Mouse (Mus musculus) brain, adult 2 months (tissue): ENCODE data around the gene Edem3.
"Not testable (repeated sequence)": the region's sequence is repeated elsewhere in the genome, so short reads cannot be mapped to it uniquely, and the experiment has no call there.

ENCODE experiments used
- DNase-seq: peaks from one replicate; pipeline ENCODE4 v3.0.0; 2011; ENCODE audit warnings: low read depth, low spot score

Gene Edem3

DNA sequence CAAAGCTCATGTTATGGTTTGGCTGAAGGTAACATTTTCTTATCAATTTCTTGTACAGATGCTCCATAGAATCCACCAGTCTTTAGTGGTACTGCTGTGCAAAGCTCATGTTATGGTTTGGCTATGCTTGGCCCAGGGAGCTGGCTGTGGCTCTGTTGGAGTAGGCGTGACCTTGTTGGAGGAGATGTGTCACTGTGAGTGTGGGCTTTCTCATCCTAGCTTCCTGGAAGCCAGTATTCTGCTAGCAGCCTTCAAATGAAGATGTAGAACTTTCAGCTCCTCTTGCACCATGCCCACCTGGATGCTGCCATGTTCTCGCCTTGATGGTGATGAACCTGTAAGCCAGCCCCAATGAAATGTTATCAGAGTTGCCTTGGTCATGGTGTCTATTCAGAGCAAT lies 5.3 kb upstream of the Edem3 start:
- DNase-seq: not testable (repeated sequence)

DNA sequence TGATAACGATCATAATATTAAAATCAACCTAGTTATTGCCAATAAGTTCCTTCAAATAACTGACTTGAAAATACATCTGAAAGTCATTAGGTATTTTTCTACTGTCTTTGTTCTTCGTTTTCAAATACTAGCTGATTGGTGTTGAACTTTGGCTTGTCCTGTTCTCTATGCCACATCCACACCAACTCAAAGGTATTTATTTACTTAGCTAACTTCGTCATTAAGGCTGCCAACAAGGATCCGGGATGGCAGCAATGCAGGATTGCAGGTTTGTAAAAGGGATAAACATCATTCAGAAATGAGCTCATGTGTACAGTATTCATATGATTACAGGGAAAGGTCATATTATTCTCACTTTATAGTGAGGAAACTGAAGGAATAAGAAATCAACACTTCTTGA lies 2.2 kb upstream of the Edem3 start:
- no peak for DNase-seq

DNA sequence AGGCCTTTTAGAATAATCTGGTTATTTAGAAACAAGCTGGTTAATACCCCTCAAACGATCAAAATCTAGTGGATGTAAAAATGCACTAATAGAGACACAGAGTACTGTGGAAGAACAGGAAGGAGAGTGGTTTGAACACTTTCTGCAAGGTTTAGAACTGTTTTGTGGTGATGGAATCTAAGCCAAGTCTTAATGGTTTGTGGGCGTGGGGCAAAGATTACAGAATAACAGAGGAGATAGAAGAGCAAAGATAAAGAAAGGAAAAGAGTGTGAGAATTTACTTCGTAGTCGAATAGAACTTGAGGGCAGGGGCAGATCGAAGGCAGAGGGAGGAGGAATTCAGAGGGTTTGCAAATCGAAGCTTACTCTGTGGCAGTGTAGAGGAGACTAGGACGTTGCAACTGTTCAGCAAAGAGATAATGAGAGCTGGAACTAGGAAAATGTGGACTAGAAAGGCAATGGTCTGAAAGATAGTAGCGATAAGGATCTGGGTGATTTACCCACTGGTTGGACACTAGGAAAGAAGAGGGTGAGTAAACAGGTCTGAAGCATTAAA lies 1.7 kb upstream of the Edem3 start:
- DNase-seq: no peak

DNA sequence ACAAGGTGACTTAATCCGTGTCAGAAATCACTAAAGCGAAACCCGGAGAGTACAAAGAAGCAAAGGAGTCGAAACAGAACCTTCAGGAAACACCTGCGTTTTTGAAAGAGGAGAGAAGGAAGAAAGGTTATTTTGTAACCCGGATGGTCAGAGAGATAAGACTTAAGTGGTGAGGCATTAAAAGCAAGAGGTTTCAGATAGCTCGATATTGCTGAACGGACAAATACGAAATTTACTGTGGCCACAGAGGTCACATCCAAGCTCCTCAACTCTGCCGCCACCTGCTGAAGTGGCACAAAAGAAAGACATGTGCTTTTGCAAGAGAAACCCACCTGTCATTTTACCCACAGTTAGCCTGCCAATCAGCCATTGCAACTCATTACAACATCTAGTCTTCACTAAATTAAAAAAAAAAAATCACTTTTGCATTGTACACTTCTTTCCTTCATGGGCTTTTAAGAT lies 1.1 kb upstream of the Edem3 start:
- no peak for DNase-seq

DNA sequence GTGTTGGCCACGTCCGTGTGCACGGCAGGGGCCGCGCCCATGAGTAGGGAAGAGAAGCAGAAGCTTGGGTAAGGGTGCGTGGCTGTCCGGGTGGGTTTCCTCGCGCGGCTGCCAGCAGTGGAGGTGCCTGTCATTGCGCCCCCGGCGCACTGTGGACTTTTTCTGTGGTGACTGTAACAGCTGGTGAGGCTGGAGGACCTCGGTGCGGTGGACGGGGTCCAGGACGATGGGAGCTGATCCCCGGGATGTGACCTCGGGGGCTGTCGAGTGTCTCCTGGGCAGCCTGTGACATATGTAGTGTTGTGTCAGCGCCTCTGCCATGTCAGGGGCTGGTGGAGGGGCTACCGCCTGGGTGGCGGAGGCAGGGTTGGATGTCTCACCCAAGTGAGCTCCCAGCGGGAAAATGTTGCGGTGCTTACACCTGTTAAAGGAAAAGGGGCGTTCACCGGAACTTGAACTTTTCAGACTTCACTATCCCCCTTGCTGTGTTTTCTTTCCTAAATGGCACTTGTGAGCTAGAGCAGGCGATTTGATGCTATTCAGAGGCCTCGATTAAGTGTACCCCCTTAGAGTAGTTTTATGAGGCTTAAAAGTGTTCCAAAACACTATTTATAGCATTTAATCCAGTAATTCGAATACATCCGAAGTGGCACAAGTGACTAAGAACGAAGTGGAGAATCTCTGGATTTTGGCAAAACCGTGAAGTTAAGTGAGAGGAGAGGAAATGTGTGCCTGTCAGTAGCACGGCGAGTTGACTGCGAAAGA lies 671 bp downstream of the Edem3 start:
- peak; percentile 21 for DNase-seq

DNA sequence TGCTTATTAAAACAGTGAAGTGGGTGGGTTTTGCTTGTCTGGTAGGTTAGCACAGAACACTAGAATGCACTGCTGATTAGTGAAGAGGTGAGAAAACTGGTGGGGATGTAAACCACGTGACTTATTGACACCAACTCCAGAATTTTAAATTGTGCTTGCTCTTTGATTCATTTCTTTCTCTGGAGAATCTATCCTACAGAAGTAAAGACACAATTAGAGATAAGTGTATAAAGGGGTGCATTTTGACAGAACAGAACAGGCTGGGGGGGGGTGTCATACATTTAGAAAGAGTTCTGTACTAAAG lies 1.2 kb downstream of the Edem3 start:
- DNase-seq: no peak

DNA sequence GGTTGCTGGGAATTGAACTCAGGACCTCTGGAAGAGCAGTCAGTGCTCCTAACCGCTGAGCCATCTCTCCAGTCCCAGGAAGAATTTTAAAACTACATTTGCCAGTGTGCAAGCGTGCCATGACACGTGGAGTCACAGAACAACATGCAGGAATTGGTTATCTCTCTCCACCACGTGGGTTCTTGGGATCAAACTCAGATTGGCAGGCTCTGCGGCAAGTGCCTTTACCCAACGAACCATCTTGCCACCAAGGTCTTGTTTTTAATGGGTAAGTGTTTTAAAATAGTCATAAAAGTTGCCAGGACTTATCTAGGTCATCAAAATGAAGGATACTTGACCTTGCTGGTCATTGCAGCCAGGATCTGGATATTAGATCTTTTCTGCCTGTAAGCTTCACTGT lies 3.1 kb downstream of the Edem3 start:
- no peak for DNase-seq

DNA sequence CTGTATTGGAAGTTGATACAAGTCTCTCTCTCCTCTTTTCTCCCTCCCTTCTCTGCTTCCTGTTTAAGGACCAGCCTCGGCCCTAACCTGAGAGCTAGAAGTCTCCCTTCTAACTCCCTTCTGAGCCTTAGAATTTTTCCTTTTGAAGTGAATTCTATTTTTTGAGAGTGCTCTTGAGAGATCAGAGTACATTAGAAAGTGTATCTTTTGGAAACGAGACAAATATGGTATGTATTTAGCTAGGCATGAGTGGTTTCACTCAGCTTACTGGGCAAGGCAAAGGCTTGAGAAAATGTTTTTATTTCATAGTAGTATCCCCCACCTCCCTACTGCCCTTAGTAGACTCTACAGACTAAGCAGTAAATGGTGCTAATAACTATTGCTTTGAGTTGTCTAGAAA lies 3.8 kb downstream of the Edem3 start:
- no peak for DNase-seq

DNA sequence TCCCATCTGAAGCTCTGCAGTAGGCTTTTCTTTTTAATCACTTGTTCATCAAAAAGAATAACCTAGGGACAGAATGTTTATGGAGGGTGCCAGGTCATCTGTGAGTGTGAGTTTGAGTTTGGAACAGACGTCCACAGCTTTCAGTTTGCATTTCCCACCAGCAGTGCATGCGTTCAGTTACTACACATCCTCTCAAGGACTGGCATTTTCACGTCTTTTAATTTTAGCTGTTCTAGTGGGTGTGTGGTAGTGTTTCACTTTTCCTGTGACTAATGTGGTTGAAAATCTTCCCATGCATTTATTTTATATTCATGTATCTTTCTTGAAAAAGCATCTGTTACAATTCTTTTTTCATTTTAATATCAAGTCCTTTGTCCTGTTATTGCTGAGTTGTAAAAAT lies 9.1 kb downstream of the Edem3 start:
- peak; percentile 61 for DNase-seq

DNA sequence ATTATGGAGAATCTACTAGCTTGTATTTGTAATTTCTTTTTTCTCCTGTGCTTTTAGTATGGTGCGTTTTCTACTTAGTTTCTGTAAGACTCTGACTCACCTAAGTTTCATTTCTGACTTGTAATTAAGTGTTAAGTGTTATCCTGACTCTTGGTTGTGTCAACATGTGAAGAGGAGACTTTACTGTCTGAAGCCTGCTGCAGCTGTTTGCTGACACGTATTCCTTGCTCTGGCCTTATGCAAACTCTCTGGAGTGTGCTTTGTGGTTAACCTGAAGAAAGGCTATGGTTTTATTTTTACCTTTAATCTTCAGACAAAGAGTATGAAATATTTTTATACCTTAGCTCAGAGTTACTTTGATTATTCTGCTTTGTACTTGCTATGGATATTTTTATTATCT lies 11.0 kb downstream of the Edem3 start:
- DNase-seq: peak; percentile 25

DNA sequence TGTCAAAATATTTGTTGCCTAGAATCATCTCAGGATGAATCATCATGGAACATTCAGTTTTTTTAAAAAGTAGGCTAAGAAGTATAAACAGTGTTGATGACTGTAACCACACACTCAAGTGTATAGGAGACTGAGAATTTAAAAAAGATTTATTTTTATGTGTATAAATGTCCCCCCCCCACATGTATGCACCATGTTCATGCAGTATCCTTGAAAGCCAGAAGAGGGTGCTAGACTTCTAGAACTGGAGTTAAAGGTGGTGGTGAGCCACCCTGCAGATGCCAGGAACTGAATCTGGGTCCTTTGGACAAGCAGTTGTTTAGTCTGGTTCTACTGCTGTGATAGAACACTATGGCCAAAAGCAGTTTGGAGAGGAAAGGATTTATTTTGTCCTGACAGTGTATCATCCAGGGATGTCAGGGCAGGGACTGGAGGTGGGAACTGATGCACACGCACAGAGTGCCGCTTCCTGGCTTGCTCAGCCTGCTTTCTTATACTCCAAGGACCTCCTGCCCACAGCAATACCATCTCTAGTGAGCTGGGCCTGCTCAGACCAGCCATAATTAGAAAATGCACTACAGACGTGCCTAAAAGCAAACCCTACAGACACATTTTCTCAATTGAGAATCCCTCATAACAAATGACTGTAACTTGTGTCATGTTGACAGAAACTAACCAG lies 11.9 kb downstream of the Edem3 start:
- DNase-seq: no peak

DNA sequence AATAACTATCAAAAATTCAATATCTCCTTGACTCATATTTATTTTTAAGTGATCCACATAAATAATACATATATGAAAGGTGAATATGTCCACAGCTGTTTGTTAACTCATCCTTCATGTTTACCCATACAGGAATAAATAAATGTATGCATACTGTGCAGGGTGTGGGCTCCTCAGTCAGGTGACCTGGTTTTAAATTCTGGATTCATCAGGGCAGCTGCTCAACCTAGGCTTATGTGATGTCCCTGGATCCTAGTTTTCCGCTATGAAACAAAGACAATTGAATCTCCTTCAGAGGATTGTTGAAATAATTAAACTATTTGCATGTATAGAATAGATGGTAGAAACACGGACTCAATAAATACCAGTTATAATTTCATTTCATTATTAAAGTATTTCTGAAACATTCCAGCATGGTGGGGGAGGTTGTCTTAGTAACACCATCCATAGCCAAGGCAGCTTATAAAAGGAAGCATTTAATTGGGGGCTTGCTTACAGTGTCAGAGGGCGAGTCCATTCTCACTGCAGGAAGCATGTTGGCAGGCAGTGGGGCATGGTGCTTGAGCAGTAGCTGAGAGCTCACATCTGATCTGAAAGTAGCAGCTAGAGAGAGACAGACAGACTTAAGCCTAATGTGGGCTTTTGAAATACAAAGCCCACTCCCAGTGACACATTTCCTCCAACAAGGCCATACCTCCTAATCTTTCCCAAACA lies 14.2 kb downstream of the Edem3 start:
- no peak for DNase-seq

DNA sequence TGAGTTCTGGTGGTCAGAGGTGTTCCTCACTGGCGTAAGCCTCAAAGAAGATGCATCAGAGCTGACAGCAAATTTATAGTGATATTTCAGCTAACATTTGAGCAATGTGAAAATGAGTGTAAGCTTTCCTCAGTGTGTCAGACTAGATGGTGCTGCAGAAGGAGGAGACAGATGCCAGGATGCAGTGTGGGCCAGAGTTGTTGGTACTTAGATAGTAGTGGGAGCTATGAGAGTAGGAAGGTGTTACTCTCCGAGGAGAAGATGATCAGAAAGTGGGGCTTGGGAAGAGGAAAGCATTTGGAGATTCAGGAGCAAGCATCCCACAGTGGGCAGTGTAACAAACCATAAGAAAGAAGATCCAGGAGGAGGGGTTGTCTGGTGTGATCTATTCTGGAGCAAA lies 22.4 kb downstream of the Edem3 start:
- DNase-seq: peak; percentile 85

DNA sequence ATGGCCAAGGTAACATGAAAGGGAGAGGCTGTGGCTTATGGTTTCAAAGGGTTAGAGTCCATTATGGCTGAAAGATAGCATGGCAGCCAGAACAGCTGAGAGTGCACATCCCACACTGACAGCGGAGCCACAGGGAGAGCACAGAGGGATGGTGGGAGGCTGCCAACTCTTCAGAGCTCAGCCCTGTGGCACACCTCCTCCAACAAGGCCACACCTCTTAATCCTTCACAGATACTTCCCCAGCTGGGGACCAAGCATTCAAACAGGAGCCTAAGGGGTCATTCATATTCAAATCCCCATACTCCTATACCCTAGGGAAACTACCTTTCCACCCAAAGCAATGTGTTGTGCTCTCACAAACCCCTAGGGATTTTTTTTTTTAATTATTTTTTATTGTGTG lies 23.4 kb downstream of the Edem3 start:
- DNase-seq: no peak

DNA sequence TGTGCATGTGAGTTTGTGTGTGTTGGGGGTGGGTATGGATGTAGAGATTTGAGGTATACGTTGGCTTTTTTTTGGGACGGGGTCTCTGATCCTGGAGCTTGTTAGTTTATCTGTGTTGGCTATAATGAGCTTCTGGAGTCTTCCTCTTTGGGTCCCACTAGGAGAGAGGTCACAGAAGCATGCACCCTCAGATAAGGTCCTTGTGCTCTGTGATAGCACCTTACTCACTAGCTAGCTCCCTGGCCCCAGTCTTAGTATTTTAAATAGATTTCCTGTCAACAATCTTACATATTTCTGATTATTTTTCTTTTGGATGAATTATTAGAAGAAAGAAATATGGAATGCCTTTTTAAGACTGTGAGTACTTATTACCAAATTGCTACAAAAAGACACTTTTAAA lies 24.1 kb downstream of the Edem3 start:
- DNase-seq: no peak

DNA sequence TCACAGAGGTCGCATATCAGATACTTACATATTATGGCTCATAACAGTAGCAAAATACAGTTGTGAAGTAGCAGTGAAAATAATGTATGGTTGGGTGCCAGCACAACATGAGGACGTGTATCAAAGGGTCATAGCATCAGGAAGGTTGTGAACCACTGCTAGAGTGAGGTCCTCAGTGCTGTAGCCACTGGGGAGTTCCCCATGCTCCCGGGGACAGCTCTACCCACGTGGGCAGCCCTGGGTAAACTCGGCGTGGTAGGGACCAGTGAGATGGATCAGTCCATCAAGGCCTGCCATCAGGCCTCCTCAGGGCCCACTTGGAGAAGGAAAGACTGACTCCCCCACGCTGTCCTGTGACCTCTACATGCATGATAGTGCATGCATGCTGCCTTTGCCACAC lies 26.3 kb downstream of the Edem3 start:
- DNase-seq: no peak

DNA sequence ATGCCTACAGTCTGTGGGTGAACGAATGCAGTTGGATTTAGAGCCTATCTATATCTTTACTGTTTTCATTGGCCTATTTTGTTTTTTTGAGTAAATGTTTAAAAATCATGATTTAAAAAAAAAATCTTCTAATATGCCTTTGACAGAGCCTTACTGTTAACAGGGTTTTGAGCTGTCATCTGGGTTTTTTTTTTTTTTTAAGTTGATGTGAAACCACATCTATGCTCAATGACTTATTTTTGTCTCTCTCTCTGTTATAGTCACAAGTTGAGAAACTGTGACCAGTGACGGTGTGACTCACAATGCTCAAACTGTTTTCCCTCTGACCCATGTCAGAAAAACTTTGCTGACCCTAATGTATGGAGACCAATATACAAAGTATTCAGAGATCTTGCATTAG lies 28.2 kb downstream of the Edem3 start:
- DNase-seq: no peak

DNA sequence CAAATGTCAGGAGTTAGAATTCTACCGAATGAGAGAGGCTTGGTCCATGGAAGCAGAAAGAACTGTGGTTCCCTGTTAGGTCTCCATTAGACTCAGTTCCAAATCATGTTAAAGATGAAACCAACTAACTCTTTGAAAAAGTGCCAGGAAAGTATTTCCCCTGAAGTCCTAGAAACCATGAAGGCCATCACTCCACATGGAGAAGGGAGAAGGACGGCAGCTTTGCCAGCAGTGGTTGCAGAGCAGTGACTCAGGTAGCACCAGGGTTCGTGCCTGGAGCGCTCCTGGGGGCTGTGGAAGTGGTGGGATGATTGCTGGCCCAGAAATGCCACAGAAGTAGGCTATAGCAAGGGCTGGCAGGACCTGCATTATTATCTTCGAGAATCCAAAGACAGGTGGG lies 31.2 kb downstream of the Edem3 start:
- DNase-seq: peak; percentile 49

DNA sequence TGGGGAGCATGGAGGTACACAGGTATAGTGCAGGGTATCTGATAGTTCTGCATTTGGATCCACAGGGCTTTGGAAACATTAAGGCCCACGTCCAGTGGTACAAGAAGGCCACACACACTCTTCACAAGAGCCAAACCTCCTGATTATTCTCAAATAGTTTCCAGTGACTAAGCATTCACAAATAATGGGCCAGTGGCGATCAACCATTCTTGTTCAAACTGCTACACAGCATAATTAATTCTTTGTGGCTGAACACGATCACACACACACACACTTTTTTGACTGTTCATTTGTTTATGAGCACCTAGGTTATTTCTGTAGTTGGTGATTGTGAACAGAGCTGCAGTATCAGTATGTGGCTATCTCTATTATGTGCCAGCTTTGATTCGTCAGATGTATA lies 34.0 kb downstream of the Edem3 start:
- DNase-seq: no peak

DNA sequence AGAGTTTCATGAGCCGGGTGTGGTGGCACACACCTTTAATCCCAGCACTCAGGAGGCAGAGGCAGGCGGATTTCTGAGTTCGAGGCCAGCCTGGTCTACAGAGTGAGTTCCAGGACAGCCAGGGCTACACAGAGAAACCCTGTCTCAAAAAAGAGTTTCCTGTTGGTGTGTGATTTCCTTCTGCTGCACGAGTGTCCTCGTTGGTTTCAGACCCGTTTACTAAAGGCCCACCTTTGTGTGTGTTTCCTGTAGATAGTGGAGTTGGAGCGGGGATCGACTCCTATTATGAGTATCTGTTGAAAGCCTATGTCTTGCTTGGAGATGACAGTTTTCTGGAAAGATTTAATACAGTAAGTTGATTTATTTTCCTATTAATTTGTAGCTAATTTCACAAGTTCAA lies 36.9 kb downstream of the Edem3 start:
- DNase-seq: not testable (repeated sequence)

DNA sequence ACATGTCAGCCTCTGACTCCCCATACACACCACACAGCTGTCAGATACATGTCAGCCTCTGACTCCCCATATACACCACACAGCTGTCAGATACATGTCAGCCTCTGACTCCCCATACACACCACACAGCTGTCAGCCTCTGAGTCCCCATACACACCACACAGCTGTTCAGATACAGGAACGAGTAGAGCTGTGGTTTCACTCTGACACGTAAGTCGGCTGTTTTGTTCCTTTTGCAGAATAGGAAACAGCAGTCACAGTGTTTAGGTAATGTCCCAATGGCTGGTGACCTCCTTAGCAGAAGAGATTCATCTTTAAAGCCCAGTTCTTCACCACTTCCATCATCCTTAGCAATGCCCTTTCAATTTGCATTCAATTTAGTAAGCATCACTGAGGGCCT lies 47.6 kb downstream of the Edem3 start:
- not testable (repeated sequence) for DNase-seq

DNA sequence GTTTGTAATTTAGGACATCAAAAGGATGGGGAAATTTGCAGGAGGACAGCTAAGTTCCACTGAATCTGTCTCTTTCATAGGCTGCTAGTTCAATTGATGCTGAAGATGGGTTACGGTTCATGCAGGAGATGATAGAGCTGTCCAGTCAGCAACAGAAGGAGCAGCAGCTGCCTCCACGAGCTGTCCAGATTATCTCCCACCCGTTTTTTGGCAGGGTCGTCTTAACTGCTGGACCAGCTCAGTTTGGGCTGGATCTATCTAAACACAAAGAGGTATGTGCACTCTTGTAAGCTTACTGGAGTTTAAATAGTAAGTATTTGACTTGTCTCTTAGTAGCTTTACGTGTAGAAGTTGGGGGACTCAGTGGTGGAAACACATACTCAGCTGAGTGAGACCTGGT lies 52.1 kb downstream of the Edem3 start:
- no peak for DNase-seq
